Mouse (Mus musculus) adrenal gland, postnatal 0 days (tissue): Measurements from ENCODE around the gene Vmn2r25. TPM values are rescaled to one million over a fixed set of nuclear protein-coding genes. Genes with fewer than 3 reads are reported as not detected.

Source experiments
- polyA plus RNA-seq: library from polyadenylated mRNA; unstranded; fragments of >200 nt; fragmentation: Nextera tagmentation; extraction: Ambion mirVana; gene quantifications from 2 replicates; pipeline ENCODE4 v1.2.1, GENCODE M21; 2015

Gene Vmn2r25
- not detected in 2 replicates for polyA plus RNA-seq

DNA sequence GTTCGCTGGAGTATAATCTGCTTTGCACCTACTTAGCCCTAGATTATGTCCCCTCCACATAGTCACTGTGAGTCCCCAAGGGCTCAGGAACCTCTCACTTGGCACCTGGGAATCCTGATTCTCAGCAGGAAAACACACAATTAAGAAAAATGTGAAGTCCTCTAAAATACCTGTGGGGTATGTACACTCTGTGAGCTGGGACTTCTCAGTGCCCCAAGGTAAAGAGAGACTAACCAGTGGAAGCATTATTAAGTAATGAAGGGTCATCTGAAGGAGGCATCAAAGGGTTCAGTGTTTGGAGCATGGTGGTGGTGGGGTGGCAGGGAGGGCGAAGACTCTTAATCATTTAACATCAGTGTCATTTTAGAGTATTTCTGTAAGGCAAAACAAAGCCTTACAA is at the start of gene Vmn2r25:
TSS of gene Vmn2r25 (minus strand) at position 101 of the 400 bp plus-strand sequence.

GRCm38 (mm10) chr6:123778579-123778978 is 74.7 kb downstream of the Vmn2r25 start, which contains the start of gene Vmn2r24:
Gene Vmn2r24 (plus strand): TSS chr6:123778879.

Other genes with a start within 250 kb of the Vmn2r25 start
- not detected in 2 replicates for gene Vmn2r22, start 202.7 kb downstream of the Vmn2r25 start, polyA plus RNA-seq
- gene Vmn2r23, start 150.8 kb downstream of the Vmn2r25 start, polyA plus RNA-seq: not detected in 2 replicates
- not detected in 2 replicates for gene Vmn2r24, start 74.6 kb downstream of the Vmn2r25 start, polyA plus RNA-seq
- gene Vmn2r26, start 171.1 kb upstream of the Vmn2r25 start, polyA plus RNA-seq: not detected in 2 replicates